Mouse (Mus musculus) kidney, postnatal 10 days (tissue): ENCODE results near the gene Ifih1.

Source experiments
- DNase-seq: peaks from one replicate; pipeline ENCODE4 v3.0.0; 2021; ENCODE audit warnings: mixed read lengths

The Ifih1 gene

DNA sequence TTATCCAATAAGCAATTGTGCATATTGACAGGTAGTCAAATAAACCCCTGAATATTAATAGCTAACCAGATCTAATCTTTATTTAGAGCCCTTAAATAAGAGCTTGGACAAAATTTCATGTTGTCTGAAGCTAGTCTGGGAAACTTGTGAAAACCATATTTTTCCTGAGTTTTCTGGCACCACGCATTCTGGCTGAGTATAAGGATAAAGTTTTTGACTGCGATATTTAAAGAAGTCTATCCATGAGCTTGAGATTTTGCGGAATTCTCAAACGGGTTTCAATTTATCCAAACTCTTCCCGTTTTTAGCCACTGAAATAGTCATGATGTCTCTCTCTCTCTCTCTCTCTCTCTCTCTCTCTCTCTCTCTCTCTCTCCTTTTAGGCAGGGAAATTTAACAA, 98.0 kb downstream of the Ifih1 start:
- no peak for DNase-seq
